Mouse (Mus musculus) G1E (cell line): ENCODE results near the gene Pak1.

Experiments
- CTCF ChIP-seq: IDR thresholded peaks from 2 replicates; pipeline ENCODE4 v1.5.1; 2012; ENCODE audit warnings: low read depth, low read length, inconsistent platforms, mixed read lengths
- GATA2 ChIP-seq: IDR thresholded peaks from 2 replicates; pipeline ENCODE4 v1.6.1; 2012; ENCODE audit warnings: low read depth, low read length, inconsistent platforms, borderline replicate concordance

DNA sequence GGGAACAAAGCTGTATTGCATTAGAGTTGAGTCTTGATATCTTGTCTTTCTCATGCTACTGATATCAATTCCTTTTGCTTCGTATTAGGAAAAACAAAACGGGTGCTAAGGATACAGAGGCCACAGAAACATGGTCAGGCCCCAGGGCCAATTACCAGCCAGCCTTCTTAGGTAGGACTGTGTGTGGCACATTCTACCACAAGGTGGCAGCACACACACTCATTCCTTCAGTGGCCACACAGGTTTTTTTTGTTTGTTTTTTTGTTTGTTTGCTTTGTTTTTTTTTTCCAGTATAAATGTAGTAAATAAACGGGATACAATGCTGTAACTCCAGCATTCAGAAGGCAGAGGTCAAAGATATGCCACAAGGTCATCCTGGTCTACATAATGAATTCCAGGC is 43.0 kb upstream of the Pak1 start:
- TF ChIP-seq GATA2, result no peak
- peak; percentile 45; the same call in 1 of the 2 replicates for TF ChIP-seq CTCF
